Mouse (Mus musculus) lung, postnatal 0 days (tissue): ENCODE data around the gene Gusb.

ENCODE experiments used
- CTCF ChIP-seq: IDR thresholded peaks from 2 replicates; pipeline ENCODE4 v1.5.1; 2016; ENCODE audit warnings: antibody characterized with exemption, mild to moderate bottlenecking
- EP300 ChIP-seq: IDR thresholded peaks from 2 replicates; pipeline ENCODE4 v1.6.1; 2016; ENCODE audit warnings: antibody characterized with exemption, mild to moderate bottlenecking, control low read depth

DNA sequence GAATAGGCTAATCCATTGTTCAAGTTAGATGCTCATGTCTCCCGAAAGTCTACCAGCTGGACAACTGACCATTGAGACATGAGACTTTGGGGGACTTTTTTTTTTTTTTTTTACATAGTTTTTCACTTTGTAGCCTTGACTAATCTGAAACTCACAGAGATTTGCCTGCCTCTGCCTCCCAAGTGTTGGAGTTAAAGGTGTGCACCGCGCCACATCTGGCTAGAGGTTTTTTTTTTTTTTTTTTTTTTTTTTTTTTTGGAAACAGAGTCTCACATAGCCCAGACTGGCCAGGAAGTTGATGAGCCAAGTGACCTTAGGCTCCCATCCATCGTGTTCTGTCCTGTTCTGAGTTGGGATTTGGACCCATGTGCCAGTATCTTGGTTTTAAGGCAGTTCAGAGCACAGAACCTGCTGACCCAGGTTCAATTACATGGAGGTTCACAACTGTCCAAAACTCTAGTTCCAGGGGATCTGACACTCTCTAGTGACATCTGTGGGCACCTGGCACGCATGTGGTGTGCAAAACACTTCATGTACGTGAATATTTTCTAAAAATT, 5.3 kb upstream of the Gusb start:
- TF ChIP-seq CTCF, result no peak
- no peak for TF ChIP-seq EP300
